Mouse (Mus musculus) large intestine, adult 2 months (tissue): ENCODE measurements around the gene Clca4a. TPM values are rescaled to one million over a fixed set of nuclear protein-coding genes. Genes with fewer than 3 reads are reported as not detected.
A peak's percentile ranks its signal among the peaks of the same experiment; 100 is the strongest.
"Not testable (repeated sequence)": the region's sequence is repeated elsewhere in the genome, so short reads cannot be mapped to it uniquely, and the experiment has no call there.

Source experiments
- DNase-seq: peaks from one replicate; pipeline ENCODE4 v3.0.0-alpha.2; 2012; ENCODE audit warnings: low read depth, low spot score
- WGBS: fragments of 180-500 bp; shearing (Covaris S2); methylation state at CpG from one replicate; pipeline ENCODE4 v1.1.7; 2018; 5-methylcytosine and 5-hydroxymethylcytosine counted together
- polyA plus RNA-seq: library from polyadenylated mRNA; depleted of rRNA; stranded (reverse); fragments of >200 nt; gene quantifications from 2 replicates; pipeline ENCODE4 v1.2.3, GENCODE M21; 2012; rRNA removed

The Clca4a gene
- 102 and 252 TPM in 2 replicates for polyA plus RNA-seq

DNA sequence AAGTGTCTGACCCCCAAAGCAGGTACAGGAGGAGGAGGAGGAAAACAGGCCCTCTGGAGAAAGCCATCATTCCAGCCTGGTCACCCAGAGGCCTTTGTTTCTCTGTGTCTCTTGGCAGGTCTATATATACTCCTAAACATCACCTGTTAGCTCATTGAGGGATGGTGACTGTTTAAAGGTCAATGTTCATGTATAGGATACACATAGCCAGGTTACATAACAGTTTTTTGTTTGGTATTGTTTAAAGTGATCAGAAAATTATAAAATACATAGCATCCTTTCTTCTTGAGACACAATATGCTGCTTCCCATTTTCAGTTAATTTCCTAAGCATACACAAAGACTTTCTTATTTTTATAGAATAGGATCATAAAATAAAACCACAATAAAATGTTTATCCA, at the start of gene Clca4a:
TSS of gene Clca4a (minus strand) at position 101 of the 400 bp plus-strand sequence.
- DNase-seq, result no peak

DNA sequence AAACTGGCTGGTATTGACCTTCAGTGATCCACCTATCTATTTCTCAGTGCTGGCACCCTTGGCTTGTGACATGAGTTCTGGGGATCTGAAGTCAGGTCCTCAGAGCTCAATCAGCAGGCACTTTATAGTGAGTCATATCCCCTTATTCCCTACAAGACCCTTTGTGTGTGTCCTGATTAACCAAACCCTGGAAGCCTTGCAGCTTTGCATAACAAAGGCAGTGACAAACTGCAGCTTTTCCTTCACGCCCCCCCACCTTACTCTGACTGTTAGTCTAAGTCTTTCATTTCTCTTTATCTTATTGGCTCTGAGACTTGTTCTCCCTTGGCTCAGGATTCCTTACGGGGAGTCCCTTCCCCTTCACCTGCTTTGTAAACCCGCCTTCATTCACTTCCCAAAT, 43.0 kb upstream of the Clca4a start:
- whole genome bisulfite sequencing, result 59% methylated on average over 3 of the region's 3 CpGs
- DNase-seq, result no peak

DNA sequence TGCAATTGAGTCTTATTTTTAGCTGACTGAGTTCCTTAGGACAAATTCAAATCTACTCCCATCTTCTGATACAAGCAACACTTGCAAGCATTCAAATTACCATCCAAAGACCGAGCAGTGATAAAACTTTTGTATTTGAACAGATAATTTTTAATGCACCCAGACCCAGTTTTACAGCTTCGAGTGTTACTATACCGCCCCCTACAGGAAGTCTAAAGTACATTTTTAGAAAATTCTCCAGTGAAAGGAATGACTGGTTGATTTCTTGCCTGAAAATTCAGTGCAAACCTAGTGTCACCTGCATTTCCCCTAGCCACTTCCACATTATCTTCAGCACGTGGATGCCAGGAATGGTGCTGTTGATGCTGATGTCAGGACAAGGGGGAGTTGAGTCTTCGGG, 29.6 kb upstream of the Clca4a start:
- DNase-seq, result no peak
- WGBS, result 23% methylated on average over 5 of the region's 5 CpGs

DNA sequence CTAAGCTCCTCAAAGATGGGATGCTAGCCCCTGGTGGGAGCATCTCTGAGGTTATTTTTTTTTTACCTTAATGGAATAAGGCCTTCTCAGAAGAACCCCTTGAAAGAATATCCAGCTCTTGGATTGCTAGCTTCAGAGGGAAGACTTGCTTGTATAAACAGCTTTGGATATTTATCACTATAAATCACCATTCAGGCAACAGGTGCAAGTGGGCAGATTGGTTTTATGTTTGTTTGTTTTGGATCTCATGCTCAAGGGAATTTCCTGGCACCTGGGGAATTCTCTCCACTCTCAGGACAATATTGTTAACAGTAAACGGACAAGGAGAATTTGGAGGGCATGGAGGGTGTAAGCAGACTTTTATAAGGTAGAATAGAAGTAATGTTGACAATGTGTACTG, 26.1 kb upstream of the Clca4a start:
- 12% methylated on average over 1 of the region's 1 CpGs for WGBS
- no peak for DNase-seq

DNA sequence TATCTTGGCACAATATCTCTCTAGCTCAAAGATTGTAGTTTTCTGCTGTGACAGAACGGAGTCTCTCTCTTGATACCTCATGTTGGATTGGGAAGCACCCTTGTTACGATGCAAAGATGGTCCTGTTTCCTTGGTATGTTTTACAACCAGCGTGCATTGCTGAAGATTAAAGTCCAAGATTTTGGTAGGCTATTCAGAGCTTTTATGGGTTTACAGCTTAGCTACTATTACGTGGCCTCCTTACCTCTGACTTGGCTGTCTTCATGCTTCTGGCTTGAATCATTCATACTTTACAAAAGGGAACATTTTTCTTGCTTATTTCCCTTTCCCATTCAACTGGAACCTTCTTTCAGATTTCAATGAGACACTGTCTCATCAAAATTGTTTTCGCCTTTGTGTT, 18.2 kb upstream of the Clca4a start:
- 30% methylated on average over 5 of the region's 5 CpGs for WGBS
- DNase-seq, result peak; percentile 70

DNA sequence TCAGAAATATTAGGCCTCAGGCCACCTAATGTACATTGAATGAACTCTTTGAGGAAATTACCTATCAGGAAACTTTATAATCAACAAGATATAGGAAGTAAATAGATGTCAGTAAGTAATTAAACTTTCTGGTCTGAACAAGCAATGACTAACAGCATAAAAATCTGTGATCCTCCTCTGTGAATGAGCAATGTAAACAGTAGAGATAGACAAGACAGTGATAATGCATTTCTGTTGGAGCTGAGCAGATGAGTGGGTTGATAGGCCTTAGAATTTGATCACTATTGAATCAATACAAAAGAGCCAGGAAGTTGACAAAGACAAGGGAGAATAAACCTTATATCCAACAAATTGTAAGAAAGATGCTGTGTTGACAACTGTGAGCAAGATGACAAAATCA, 17.8 kb upstream of the Clca4a start:
- DNase-seq, result no peak

DNA sequence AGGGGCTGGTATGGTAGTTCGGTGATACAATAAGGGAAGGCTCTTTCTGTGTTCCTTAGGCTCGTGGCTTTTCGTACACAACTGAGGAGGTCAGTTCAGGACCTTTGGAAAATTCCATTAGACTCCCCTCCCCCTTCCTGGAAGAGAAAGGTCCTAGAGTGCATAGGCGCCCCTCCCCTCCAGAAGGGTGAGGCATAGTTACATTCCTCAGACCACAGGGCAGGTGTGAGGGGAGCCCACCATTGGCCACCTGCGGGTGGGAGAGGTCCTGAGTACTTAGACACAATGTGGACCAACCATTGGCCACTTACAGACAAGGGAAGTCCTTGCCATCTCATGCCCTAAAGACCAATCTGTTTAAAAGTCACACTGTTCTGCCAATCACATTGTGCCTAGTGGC, 11.0 kb upstream of the Clca4a start:
- DNase-seq, result no peak
- WGBS, result 77% methylated on average over 5 of the region's 5 CpGs

DNA sequence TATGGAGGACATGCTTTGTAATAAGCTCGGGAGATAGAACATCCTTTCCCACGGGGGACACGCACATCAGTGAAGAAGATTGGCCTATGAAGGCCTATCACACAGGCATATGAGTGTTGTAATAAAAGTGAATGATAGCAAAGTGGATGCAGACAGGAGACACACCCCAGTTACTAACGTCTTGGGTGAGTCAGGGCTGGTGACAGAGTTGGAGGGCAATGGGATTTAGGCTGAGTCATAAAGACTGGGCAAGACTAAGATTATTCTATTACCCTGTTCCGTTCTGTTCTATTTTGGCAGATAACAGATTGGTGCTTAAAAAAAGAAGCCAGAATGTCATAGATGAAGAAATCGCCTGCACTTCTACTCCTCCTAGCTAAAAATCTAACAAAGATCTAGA, 5.7 kb upstream of the Clca4a start:
- DNase-seq, result peak; percentile 56
- WGBS, result 41% methylated on average over 6 of the region's 6 CpGs

DNA sequence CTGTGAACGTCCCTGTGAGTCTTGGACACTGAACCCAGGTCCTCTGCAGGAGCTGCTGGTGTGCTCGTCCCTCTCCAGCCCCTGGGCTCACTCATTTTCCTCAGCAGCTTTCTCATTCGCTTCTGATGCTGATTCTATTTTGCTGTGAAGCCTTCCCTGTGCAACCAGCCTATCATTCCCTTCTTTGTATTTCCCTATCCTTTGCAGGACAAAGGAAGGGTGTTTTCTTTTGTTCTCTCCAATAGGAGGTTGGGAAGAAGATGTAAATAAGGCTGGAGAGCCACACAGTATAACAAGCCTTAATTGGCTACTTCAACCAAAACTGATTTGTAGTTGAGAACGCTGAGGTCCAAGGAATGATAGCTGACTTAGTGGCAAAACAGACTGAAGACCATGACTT, 2.8 kb upstream of the Clca4a start:
- no peak for DNase-seq
- 34% methylated on average over 4 of the region's 4 CpGs for WGBS

DNA sequence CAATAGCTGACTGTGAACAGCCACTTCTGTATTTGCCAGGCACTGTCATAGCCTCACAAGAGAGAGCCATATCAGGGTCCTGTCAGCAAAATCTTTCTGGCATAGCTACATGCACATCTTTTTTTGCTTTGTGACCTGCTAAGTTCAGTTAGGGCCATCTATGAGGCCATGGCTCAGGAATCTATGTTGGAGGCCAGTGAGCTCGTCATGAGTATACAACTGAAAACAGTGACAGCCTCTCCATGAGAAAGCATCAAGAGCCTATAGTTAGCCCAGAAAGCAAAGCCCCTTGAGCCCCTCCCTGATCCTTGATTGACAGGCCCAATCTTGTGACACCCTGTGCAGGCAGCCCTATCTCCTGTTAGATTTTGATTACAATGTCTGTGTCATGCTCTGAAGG, 1.2 kb upstream of the Clca4a start:
- WGBS, result 74% methylated on average over 1 of the region's 1 CpGs
- no peak for DNase-seq

DNA sequence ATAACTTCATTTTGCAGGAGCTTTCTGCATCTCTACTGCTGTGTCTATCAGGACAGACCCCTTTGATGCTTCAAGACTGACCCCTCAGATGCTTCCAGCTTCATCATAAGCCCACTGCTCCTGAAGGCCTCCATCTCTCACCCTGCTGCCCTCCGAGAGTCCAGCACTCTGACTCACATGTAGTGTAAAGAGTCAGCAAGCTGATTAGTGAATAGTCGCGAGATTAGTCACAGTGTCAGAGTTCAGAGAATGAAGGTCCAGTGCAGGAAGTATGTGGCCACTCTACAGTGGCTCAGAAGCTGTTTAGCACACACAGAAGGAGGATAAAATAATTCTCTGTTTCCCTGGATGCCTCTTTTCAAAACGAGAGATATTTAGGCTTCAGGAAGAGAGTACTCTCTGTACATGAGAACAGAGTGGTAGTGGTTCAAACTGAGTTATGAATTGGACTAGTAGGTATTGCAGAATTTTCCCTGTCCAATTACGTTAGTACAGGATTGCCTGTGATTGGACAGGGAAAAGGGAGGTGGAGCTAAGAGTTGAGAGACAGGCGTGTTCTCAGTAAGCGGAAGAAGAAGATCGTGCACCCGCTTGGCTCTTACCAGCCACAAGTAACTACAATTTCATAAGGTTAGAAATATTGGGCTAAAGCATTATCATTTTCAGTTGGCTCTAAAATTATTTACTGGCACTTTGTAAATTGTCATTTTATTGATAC, 3.1 kb downstream of the Clca4a start:
- DNase-seq, result no peak
- WGBS, result 45% methylated on average over 9 of the region's 9 CpGs

DNA sequence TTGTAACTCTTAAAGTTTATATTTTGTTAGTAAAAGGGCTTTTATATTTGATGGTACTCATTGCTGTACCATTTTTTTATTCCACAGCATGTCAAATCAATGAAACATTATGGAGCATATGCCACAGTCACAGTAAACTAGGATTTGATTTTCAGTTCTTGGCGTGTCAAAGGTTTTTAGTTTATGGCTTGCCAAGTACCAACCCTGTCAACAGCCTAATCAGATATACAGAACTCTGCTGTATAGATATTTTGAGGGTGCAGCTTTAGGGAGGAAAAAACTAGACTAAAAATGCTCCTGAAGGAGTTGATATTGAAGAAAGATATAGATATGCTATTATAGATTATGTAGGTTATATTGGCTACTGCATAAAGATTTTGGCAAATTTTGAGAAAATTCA, 5.1 kb downstream of the Clca4a start:
- 41% methylated on average over 1 of the region's 1 CpGs for WGBS
- DNase-seq, result no peak

DNA sequence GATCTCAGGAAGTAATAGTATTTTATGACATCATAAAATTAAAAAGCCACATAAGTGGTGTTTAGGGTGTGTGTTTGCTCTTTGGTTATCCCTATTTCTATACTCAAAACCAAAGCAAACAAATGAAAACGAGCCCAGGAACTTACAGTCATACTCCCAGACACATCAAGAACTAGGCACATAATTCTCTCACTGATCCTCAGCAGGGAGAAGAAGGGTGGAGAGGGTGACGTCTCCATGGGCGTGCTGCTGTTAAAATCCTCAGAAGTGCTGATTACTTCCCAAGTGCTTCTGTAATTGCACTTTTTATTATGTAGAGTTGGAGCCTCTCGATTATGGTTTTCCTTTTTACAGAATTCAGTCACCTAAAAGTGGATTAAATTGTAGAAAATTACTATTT, 8.8 kb downstream of the Clca4a start:
- 18% methylated on average over 4 of the region's 4 CpGs for whole genome bisulfite sequencing
- peak; percentile 62 for DNase-seq

DNA sequence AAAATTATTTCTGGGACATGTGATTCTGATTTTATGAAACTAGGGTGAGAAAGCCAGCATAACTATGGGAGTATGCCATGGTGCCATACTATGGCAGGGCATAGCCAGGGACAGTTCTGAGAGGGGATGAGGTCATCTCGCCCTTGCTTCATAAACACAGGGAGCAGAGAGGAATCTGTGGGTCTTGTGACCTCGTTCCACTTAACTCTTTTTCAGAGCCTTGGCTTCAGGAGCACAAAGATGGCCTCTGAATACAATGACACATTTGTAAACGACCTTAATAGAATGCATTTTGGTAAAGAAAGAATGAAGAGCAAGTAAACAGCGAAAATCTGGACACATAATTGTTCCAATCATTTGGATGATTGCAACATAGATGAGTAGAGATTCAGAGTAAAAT, 24.0 kb downstream of the Clca4a start:
- no peak for DNase-seq
- 67% methylated on average over 4 of the region's 4 CpGs for WGBS

DNA sequence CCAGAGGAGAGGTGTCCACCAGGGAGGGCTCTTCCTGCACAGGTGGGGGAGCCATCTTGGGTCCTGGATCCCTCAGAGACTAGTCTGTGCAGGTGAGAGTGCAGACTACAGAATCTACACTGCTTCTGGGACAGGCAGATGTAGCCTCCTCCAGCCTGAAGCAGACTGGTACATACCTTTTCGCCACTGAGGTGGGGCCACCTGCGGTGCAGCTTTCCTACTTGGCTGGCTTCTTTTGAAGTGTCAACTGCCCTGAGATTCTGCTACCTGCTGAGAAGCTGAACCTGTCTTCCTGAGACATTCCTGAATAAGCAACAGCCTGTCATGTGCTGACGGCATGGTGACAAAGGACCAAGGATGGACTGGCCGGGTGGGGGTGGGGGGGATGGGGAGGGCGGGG, 27.5 kb downstream of the Clca4a start:
- 65% methylated on average over 5 of the region's 5 CpGs for WGBS
- DNase-seq, result not testable (repeated sequence)

DNA sequence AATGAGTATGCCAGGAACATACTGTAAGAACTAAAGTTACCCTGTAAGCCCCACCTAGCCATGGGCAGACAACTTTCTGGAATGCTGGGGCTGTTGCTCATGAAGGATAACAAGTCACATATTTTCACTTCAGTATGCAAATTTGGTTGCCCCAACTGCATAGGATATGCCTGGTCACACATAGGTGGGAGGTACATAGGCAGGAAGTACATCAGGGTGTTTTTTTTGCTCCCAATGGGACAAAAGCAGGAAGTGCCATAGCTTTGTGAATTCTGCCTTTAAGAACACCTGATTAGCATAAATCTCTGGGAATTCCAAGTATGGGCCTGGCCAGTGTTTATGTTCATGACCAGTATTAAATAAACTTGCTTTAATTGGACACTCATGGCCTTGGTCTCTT, 41.2 kb downstream of the Clca4a start:
- DNase-seq, result not testable (repeated sequence)

DNA sequence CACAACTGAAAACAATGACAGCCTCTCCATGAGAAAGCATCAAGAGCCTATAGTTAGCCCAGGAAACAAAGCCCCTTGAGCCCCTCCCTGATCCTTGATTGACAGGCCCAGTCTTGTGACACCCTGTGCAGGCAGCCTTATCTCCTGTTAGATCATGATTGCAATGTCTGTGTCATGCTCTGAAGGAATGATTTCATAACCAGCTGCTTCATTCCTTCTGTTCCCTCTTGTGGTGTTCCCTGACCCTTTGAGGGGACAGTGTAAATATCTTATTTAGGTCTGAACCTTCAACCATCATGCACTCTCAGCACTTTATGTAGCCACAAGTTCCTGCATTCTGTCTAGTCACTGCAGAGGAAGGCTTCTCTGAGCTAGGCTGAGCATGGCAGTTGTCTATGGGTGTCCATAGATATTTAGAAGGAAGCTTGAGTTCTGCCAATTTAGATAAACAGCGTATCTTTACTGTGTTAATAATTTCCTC, 41.8 kb downstream of the Clca4a start:
- no peak for DNase-seq

DNA sequence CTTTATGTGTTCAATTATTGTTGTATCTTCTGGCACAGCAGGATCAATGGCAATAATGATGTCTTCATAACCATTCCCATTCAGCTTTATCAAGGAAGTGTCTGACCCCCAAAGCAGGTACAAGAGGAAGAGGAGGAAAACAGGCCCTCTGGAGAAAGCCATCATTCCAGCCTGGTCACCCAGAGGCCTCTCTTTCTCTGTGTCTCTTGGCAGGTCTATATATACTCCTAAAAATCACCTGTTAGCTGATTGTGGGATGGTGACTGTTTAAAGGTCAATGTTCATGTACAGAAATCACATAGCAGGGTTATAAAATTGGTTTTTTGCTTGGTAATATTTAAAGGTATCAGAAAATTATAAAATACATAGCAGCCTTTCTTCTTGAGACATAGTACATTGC, 42.5 kb downstream of the Clca4a start, which contains the start of gene Clca4b:
TSS of gene Clca4b (minus strand) at position 195 of the 400 bp plus-strand sequence.
- no peak for DNase-seq

More for the DNA sequence above, 41.8 kb downstream of the Clca4a start:
- 36% methylated on average over 1 of the region's 1 CpGs for WGBS

DNA sequence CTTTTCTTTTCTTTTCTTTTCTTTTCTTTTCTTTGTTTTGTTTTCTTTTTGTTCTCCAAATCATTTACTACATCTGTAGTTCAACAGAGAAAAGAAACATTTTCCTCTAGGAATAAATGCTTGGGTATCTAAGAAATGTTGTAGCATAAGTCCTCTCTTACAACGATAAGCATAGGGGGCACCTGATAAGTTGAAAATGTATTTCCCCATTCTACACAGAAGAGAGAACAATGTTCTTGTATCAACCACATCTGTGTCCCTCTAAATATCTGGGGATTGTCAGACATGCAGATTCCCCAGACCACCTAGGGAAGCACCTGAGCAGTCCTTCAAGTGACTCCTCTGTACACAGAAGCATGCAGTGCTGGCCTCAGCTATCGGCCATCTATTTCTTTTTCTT, 60.8 kb downstream of the Clca4a start:
- DNase-seq, result no peak
- 88% methylated on average over 2 of the region's 2 CpGs for WGBS
